Mouse (Mus musculus) heart, postnatal 36 days (tissue): ENCODE data around the gene Ubap1. TPM values are rescaled to one million over a fixed set of nuclear protein-coding genes. Genes with fewer than 3 reads are reported as not detected.

ENCODE experiments used
- DNase-seq, 2 experiments: peaks; one replicate each; pipeline ENCODE4 v3.0.0; 2021 to 2022
- intact Hi-C: fragments of 180-260 bp; cut with DNase I; formaldehyde crosslinking; loops from one replicate; pipeline ENCODE4 v1.15.1; 2025
- total RNA-seq, 2 experiments: library from RNA; stranded (reverse); gene quantifications; 2 replicates each; pipeline ENCODE4 v1.2.3; 2021

Ubap1 gene
- total RNA-seq, result 10 to 100 TPM; 34.1 to 40.3 TPM

DNA sequence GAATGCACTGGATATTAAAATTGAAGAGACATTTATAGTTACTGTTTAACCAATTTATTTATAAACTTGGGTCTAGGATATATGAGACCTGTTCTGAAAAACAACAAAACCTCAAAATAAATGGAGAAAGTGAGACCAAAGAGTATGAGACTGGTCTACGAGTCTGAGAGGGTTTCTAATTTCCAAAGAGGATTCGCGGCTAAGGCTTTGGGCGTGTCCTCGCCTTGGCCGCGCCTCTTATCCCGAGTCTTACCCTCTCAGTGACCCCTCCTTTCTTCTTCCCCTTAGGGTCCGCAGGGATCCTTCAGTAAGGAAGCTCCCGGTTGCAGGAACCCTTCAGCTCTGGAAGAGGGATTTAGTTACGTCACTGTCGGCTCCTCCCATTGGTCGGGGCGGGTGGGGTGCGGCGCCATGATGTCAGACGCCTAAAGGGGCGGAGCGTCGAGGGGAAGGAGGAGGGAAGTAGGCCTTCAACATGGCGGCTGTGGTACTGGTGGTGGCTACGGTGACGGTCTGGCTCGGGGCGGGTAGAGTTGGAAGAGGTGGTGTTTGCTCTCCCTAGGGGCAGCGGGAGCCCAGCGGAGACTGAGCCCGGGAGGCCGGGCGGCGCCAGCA is at the start of gene Ubap1:
Gene Ubap1 (plus strand): TSS at position 413 of the 615 bp plus-strand sequence.
- intact Hi-C loops, result loop anchor here (1.0 to 2.0 kb wide), 3 partner anchors 34 to 74 kb away; partner anchors contain the start of genes Dcaf12 and Ubap2
- peak; percentile 90 to 93 for DNase-seq

DNA sequence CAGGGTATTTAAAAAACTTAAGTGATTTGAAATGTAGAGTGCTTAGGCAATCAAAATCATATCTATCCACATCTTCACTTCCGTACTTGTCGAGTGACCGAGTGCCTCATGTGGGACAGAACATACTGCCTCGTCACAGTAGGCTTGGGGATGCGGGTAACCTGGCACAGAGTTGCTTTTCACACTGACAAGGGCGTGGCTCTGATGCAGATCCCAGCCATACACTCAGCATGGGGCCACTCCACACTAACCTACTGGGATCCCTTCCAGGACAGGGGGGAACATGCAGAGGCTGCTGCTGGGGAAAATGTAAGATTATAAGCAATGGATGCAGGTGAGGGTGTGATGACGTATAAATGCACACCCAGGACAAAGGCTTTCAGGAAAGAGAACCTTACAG is 45.1 kb upstream of the Ubap1 start:
- intact Hi-C loops, result no loop called here
- no peak for DNase-seq

DNA sequence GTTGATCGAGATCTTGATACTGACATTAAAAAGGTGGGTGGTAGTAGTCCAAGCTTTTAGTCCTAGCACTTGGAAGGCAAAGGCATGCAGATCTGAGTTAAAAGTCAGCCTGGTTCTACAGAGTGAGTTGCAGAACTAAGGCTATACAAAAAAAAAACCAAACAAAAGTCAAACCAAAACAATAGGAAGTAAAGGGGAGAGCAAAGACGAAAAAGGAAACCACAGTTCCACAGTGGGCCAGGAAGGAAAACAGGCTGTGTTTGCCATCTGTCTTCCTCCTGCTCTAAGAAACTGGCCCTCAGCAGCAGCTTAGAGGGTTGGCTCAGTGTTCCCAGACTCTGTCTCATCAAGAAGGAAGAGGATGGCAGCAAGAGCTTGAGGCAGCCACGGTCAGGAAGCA is 44.5 kb upstream of the Ubap1 start:
- intact Hi-C loops, result no loop called here
- DNase-seq, result no peak

DNA sequence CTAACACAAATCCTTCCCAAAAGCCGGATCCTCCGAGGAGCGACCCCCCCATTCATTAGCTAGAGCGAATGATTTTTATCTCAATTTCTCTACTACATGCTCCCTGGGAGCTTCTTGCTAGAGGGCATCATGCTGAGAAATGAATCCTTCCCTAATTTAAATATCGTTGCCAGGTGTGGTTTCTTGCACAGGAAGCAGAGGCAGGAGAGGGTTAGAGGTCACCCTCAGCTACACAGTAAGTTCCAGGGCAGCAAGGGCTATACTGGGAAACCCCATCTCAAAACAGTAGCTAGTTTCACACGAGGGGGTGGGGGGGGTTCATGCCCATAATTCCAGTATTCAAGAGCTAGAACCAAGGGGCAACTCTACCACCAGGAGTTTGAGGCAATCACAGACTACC is 41.4 kb upstream of the Ubap1 start:
- DNase-seq, result no peak
- intact Hi-C loops, result no loop called here

DNA sequence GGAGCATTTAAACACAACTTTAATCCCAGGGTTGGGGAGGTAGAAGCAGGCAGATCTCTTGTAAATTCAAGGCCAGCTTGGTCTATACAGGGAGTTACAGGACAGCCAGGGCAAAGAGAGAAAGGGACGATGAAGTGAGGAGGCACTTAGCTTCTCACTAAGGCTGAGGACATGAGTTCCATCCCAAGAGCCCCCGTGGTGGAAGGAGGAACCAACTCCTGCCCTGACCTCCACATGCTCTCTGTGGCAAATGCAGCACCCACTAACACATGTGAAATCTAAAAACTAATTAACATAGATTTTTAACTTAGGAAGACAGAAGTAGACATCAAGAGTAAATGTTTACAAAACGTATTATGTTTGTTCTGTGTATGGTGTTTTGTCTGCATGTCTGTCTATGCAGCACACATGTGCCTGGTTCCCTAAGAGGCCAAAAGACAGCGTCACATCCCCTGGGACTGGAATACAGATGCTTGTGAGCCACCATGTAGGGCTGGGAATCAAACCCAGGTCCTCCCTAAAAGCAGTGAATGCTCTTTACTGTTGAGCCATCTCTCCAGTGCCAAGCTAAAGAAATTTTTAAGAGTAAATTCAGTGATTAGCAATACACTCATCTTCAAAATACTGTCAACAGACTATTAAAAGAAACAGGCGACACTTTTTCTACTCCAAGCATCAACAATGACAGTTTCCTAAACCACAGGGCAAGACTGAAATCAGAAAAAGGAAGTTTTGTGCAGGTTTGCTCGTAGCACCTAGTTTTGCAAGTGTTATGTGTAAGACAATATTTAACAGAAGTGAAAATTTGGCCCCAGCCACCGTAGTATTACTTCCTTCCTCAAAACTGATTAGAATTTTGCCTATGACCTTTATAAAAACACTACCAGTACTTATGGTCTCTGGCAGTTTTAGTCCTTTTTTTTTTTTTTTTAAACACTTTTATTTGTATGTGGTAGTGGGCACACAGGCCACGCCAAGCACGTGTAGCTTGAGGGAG is 37.9 kb upstream of the Ubap1 start:
- DNase-seq, result no peak
- intact Hi-C loops, result loop anchor here (5.0 kb wide), 1 partner anchor 34 kb away; the partner anchor contains the start of gene Ubap2

DNA sequence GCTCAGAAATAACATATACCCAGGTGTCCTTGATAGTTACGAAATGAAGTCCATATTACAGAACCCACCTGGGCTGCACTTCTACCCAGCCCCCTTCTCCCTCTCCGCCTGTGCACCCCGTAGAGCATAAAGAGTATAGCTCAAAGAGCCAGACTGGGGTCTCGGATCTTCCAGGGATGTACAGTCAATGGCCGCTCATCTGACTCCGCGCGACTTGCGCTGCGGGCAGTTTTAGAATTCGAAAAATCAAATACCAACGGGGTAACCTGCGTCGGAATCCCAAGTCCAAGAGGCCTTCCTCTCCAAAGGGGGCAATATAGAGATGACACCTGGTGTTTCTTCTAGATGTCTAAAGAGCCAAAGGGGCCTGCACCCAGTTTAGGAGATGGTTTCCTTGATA is 35.1 kb upstream of the Ubap1 start:
- intact Hi-C loops, result loop anchor here (1.0 to 5.0 kb wide), 3 partner anchors 36 to 77 kb away; partner anchors contain the start of gene Ubap2
- DNase-seq, result no peak

DNA sequence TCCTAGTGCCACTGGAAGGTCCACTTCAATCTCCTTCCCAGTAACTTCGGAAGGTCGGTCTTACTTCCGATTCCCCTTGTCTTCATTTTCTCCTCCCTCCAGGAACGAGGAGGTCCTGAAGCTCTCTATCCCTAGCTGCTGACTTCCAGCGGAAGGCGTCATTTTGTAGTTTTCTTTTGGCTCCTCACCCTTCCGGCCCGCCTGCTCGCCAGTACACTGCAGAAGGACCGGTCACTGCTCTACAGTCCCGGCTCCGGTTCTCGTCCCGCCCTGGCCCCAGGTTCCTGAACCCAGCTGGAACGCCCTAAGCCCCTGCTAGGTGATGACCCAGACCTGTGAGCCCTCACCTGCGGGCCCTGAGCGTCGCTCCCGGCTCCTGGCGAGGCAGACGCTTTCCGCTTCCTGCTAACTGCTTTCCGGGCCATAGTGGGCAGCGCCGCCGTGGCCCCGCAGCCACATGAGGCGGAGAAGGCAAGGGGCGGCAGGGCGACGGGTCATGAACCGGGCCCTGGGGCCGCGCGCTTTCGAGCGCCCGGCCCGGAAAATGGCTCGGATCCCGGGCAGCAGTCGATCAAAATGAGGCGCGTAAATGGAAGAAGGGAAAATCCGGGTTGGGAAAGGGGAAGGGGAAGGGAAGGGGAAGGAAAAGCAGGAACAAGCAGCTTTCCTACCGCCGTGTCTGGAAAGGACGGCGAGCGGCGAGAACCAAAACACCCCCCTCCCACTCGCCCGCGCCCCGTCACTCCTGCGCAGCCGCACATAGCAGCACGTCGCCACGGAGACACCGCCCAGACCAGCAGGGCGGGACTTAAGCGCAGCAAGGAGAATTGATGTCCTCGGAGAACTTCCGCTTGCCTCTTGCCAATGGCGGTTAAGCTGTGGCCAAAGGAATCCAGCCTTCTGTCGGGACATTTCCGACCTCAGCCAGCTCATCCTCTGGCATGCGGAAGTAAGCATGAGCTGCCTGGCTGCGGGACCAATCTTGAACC is 34.4 kb upstream of the Ubap1 start, which contains the start of gene Dcaf12:
Gene Dcaf12 (minus strand): TSS at position 749 of the 989 bp plus-strand sequence.
- intact Hi-C loops, result loop anchor here (1.0 to 5.0 kb wide), 3 partner anchors 35 to 76 kb away; partner anchors contain the start of gene Ubap2
- DNase-seq, result peak; percentile 94

DNA sequence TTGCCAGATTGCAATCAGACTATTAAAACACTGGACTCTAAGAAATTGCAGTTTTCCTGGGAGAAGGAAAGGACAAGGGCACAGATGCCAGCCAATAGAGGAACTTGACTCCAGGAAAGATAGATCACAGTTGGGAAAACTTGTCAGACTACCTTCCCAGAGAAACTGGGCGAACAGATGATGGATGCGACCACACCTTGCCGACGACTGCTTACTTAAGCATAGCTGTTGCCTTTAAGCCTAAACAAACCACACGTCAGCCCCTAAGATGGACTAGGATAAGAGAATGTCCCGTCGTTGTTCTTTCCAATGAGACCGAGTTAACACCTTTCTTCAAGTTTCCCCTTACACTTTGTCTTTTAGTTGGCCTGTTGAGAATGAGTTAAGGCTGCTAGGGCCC is 33.6 kb upstream of the Ubap1 start:
- DNase-seq, result peak in 1 of 2 experiments; percentile 10
- intact Hi-C loops, result loop anchor here (2.0 kb wide), 1 partner anchor 76 kb away; no protein-coding TSS in a partner anchor

DNA sequence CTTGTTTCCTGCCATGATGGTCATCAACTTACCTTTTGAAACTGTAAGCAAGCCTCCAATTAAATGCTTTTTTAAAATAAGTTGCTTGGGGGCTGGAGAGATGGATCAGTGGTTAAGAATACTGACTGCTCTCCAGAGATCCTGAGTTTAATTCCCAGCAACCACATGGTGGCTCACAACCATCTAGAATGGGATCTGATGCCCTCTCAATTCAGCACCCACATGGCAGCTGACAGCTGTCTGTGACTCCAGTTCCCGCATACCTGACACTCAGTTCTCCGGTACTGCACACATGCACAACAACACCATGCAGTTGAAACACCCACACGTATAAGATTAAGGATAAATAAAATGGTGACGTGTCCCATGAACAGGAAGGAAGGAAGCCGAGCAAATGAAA is 30.5 kb upstream of the Ubap1 start:
- no peak for DNase-seq
- intact Hi-C loops, result no loop called here

DNA sequence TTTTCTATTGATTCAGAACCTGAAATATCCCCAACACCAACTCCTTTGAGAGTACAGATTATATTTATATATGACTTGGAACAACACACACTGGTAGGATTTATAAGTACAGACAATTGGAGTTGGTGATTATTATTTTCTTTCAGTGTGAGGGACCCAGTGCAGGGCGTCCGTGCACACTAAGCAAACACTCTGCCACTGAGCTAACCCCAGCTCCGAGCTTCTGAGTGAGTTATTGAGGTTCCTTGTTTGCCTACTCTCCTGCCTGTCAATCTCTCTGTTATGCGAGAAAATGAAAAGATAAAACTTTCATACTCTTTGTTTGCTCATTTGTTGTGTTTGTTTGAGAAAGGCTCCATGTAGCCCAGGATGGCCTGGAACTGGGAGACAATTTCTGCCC is 27.8 kb upstream of the Ubap1 start:
- intact Hi-C loops, result no loop called here

DNA sequence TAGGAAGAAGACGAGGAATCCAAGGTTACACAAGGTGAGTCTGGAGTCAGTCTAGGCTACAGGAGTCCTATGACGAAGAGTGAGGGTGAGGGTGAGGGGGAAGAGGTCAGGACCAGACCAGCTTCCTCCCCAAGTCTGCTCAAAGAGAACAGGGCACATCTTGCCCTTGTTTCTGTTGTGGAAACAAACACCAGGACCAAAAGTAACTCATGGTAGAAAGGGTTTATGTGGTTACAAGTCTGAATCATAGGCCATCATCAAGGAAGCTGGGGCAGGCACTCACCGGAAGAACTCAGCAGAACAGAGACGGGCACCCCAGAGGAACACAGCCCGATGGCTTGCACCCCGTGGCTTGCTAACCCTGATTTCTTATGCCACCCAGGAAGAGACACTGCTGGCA is 21.9 kb upstream of the Ubap1 start:
- no peak for DNase-seq
- intact Hi-C loops, result no loop called here

More for the DNA sequence above, 27.8 kb upstream of the Ubap1 start:
- no peak for DNase-seq

DNA sequence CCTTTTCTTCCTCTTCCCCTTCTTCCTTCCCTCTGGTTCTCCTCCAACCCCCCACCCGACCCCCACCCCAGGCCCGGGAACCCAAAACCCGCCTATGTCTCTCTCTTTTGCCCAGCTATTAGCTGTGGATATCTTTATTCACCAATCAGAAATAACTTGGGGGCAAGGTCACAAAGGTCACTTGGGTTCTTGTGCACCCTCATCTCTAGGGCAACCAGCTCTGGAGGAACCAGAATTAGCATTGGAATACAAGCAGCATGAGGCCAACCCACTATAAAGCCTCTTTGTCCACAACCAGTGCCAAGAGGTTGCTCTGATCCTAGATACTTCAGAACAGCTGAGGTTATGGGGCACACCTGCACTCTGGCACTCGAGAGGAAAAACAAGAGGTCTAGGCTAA is 19.3 kb upstream of the Ubap1 start:
- intact Hi-C loops, result no loop called here
- DNase-seq, result no peak

DNA sequence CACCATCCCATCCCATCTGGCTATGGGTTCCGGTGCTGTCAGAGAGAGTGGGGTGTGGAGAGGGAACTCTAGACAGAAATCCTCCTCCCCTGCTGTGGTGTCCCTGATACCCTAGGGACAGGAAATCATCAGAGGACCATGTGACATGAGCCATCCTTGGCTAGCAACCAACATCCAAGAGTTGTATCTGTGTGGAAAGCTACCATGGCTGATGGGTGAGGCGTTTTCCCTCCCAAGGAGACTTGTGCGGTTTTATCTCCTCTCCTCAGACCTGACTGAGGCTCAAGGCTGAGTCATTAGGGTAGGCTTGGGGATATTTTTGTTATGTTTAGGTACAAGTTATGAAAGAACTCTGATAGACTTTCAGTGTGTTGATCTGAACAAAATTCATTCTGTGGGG is 17.7 kb upstream of the Ubap1 start:
- intact Hi-C loops, result no loop called here
- no peak for DNase-seq

DNA sequence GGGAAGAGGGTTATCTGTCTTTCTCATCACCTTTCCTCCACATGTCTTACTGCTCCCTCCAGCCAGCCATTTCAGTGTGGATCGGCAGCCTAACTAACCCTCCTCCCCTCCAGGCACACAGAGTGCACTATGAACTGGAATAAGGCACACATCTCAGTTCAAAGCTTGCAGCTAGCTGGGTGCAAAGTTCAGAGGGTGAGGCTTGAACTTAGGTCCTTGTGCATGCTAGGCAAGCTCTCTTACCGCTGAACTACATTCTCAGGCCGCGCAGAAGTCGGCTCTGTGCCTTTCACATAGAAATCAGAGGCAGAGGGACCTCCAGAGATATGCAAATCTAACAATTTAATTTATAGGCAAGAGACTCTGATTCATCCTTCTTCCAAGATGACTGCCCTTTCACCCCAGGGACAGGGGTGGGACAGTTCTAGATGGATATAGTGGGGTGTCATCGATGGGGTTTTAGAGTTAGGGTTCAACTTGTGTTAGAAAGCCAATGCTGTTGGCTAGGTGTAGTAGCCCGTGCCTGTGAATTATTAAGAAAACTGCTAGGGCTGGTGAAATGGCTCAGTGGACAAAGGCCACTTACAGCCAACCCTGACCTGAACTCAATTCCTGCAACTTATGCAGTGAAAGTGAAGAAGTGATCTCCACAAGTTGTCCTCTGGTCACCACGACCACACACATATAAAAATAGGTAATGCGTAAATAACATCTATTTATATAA is 16.9 kb upstream of the Ubap1 start:
- intact Hi-C loops, result no loop called here
- DNase-seq, result no peak

DNA sequence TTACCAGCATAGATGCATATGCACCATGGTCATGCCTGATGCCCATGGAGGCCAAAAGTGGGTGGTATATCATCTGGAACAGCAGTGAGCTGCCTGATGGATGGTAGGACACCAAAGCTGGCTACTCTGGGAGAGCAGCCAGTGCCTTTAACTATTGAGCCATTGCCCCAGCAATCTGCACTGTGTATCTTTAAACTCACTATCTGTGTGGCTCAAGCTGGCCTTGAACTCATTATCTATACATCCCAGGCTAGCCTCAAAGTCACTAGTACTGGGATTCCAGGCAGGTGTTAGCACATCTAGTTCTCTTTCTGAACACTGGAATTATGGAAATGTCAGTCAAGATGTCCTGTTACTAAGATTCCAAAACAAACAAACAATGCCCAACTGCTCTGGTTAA is 12.2 kb upstream of the Ubap1 start:
- intact Hi-C loops, result no loop called here

DNA sequence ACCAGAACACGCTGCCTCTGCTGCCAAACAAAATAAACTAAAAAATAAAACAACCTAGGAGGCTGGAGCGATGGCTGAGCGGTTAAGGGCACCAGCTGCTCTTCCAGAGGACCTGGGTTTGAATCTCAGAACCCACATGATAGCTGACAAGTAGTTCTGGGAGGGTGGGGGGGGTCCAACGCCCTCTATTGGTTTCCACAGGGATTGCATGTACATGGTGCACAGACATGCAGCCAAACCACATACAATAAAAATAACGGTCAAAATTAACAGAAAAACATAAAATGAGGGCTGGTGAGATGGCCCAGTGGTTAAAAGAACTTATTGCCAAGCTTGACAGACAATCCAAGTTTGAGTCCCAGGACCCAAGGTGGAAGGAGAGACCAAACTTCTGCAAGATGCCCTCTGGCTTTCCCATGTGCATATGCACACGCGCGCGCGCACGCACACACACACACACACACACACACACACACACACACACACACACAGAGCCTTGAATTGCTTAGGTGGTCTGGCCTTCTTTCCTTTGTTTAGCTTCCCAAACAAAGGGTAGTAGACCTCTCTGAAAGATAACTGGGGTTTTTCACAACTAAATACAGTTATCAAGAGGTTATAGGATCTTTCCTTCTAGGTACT is 7.8 kb upstream of the Ubap1 start:
- intact Hi-C loops, result no loop called here
- DNase-seq, result no peak

More for the DNA sequence above, 12.2 kb upstream of the Ubap1 start:
- no peak for DNase-seq

DNA sequence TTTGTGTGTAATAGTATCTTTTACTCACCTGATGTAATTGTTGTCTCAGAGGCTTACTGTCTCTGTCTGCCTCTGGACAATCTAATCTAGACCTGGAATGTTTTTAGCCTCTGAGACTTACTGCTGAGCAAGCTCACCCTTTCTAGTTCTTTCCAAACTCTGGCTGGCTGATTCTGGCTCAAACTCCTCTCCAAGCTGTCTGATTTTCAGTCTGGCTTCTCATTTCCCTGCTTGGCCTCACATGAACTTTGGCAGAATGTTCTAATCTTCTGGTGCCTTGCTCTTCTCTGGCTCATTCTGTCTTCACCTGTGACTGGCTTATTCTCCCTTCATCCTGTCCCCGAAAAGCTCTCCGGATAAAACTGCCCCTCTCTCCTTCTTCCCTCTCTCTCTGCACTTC is 2.8 kb upstream of the Ubap1 start:
- no peak for DNase-seq

DNA sequence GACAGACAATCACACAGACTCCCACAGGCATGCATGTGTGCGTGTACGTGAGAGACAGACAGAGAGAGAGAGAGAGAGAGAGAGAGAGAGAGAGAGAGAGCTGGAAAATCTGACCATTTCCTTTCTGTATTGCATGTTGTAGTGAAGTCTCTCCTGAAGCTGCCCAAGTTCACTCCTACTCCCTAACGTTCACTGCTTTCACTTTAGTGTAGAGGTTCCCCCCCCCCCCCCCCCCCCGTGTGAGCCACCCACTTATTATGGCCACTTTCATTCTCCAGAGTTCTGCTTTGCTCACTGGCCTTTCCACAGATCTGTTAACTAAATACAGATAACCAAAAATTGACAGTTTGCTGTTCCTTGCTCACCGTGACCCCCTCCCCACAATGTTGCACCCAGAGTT is 957 bp upstream of the Ubap1 start:
- peak in 1 of 2 experiments; percentile 5 for DNase-seq
- intact Hi-C loops, result loop anchor here (2.0 kb wide), 2 partner anchors 39 to 73 kb away; partner anchors contain the start of gene Ubap2

More for the DNA sequence above, 2.8 kb upstream of the Ubap1 start:
- intact Hi-C loops, result no loop called here

DNA sequence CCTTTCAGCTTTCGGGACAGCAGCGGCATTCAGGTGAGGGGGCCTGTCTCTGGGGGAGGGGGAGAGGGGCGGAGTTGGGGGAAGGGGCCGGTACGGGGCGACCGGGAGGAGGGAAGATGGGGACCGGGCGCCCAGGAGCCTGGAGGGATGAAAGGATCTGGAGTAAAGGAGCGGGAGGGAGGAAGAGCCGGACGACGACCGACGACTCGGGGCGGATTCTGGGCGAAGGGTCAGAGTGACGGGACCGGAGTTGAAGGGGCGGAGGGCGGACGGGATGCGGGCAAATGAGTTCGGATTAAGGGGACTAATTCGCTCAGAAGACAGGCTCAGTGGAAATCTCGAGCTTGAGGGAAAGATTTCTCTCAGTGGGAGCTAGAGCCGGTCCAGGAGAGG is 399 bp downstream of the Ubap1 start:
- intact Hi-C loops, result loop anchor here (1.0 to 2.0 kb wide), 3 partner anchors 35 to 74 kb away; partner anchors contain the start of genes Dcaf12 and Ubap2
- DNase-seq, result no peak
